Mouse (Mus musculus) kidney, postnatal 0 days (tissue): ENCODE data around the gene Myo3b. TPM values are rescaled to one million over a fixed set of nuclear protein-coding genes. Genes with fewer than 3 reads are reported as not detected.

Source experiments
- ATAC-seq: fragments of 200-750 bp; cut with Nextera tagmentation; replicated peaks from 2 replicates; pipeline ENCODE4 v1.8.0; 2017; ENCODE audit warnings: low read depth, moderate number of reproducible peaks, moderate TSS enrichment, moderate library complexity; ENCODE audit not compliant: low FRiP score
- DNase-seq: peaks from one replicate; pipeline ENCODE4 v3.0.0-alpha.2; 2016; ENCODE audit warnings: low spot score
- H3K27ac ChIP-seq: fragments of 300-500 bp; sonication (generic); 2 replicates; pipeline ENCODE4 v1.5.1; 2014; ENCODE audit warnings: mild to moderate bottlenecking
- H3K27me3 ChIP-seq: fragments of 300-500 bp; sonication (generic); 2 replicates; pipeline ENCODE4 v1.6.1; 2014; ENCODE audit warnings: low read length, mixed read lengths; ENCODE audit not compliant: insufficient read depth
- H3K36me3 ChIP-seq: fragments of 300-500 bp; sonication (generic); 2 replicates; pipeline ENCODE4 v1.6.1; 2014; ENCODE audit warnings: low read length, mixed read lengths; ENCODE audit not compliant: insufficient read depth
- H3K4me1 ChIP-seq: fragments of 300-500 bp; sonication (generic); replicated peaks from 2 replicates; pipeline ENCODE4 v1.6.1; 2014; ENCODE audit warnings: antibody characterized with exemption, low read length, mixed read lengths; ENCODE audit not compliant: insufficient read depth
- H3K4me2 ChIP-seq: fragments of 300-500 bp; sonication (generic); 2 replicates; pipeline ENCODE4 v1.6.1; 2014; ENCODE audit warnings: mild to moderate bottlenecking, low read length, moderate library complexity, mixed read lengths
- H3K4me3 ChIP-seq: fragments of 300-500 bp; sonication (generic); replicated peaks from 2 replicates; pipeline ENCODE4 v1.5.1; 2014; ENCODE audit warnings: low read depth, low read length
- H3K9ac ChIP-seq: fragments of 300-500 bp; sonication (generic); 2 replicates; pipeline ENCODE4 v1.6.1; 2014; ENCODE audit warnings: low read depth, low read length
- H3K9me3 ChIP-seq: fragments of 300-500 bp; sonication (generic); replicated peaks from 2 replicates; pipeline ENCODE4 v1.6.1; 2016; ENCODE audit warnings: low read length, inconsistent platforms, mixed read lengths
- CTCF ChIP-seq: IDR thresholded peaks from 2 replicates; pipeline ENCODE4 v1.5.1; 2016; ENCODE audit warnings: antibody characterized with exemption, low read depth, mild to moderate bottlenecking, moderate library complexity
- WGBS: fragments of 180-500 bp; shearing (Covaris S2); extraction: QIAGEN DNeasy Blood & Tissue Kit; methylation state at CpG from one replicate; pipeline ENCODE4 v1.1.7; 2014; 5-methylcytosine and 5-hydroxymethylcytosine counted together
- polyA plus RNA-seq: library from polyadenylated mRNA; unstranded; fragments of >200 nt; fragmentation: Nextera tagmentation; extraction: Ambion mirVana; gene quantifications from 2 replicates; pipeline ENCODE4 v1.2.1, GENCODE M21; 2015

Gene Myo3b
- polyA plus RNA-seq, 1 experiment from 2014 or later, result 1.3 TPM

GRCm38 (mm10) chr2:70352435-70353165 lies 313.7 kb downstream of the Myo3b start:
- DNase-seq (no peak), ATAC-seq (no peak)
- Histone ChIP-seq H3K9ac (no peak overlapping the region), H3K4me2 (no peak overlapping the region), H3K4me3 (no peak overlapping the region), H3K27ac (no peak overlapping the region), H3K4me1 (no peaks in the 10 kb centered on the region), H3K27me3 (no peaks in the 10 kb centered on the region), H3K36me3 (no peaks in the 10 kb centered on the region), H3K9me3 (no peaks in the 10 kb centered on the region)
- WGBS, result 81% methylated on average over 10 of the region's 10 CpGs
- no peak for TF ChIP-seq CTCF

DNA sequence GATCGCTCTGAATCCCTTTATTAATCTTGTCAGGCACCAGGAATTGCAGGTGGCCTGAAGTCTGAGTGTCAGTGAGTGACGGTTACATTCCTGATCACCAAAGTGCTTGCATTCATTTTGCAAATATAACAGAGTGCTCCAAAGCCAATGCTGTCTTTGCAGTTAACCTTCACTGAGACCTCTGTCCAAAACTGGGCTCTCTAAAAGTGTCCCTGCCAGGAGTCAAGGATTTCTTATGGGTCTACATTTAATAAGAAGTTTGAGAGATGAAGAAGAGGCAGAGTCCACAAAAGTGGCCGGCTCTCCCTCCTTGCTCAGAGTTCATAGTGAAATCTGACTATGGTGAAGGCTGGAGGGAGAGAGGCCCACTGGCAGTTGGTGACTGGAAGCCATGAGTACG lies 315.1 kb downstream of the Myo3b start:
- WGBS, result 87% methylated on average over 4 of the region's 4 CpGs
- H3K36me3 ChIP-seq, result no peaks in the 10 kb centered on the region
- ATAC-seq (no peak), DNase-seq (no peak)
- H3K4me2 ChIP-seq, result no peak overlapping the region
- H3K27me3 ChIP-seq, result no peaks in the 10 kb centered on the region
- no peaks in the 10 kb centered on the region for H3K9me3 ChIP-seq
- TF ChIP-seq CTCF, result no peak
- H3K27ac ChIP-seq, result no peak overlapping the region
- H3K9ac ChIP-seq, result no peak overlapping the region
- no peaks in the 10 kb centered on the region for H3K4me1 ChIP-seq
- no peak overlapping the region for H3K4me3 ChIP-seq

DNA sequence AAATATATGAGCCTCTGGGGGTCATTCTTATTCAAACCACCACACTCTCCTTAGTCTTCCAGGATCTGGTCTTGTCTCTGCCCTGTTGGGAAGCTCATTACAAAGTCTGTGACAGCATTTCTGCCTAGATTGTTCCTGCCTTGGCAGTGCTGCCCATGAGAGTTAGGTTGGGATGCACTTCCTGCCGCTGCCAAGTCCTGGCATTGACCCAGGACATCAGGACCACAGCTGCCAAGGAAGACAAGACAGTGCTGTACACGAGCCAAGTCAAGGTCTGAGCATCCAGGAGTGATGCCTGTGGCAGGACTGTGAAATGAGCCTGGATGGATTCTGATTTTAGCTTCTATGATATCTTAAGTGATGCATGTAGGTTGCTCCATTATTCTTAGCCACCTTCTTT lies 316.1 kb downstream of the Myo3b start:
- Histone ChIP-seq H3K4me1 (no peaks in the 10 kb centered on the region), H3K4me3 (no peak overlapping the region), H3K9me3 (no peaks in the 10 kb centered on the region), H3K4me2 (no peak overlapping the region), H3K9ac (no peak overlapping the region), H3K27me3 (no peaks in the 10 kb centered on the region), H3K27ac (no peak overlapping the region), H3K36me3 (no peaks in the 10 kb centered on the region)
- ATAC-seq (no peak), DNase-seq (no peak)
- TF ChIP-seq CTCF, result no peak
- WGBS, result 89% methylated on average over 2 of the region's 2 CpGs

GRCm38 (mm10) chr2:70369421-70369820 lies 330.5 kb downstream of the Myo3b start:
- ATAC-seq (no peak), DNase-seq (no peak)
- H3K9me3 ChIP-seq, result no peaks in the 10 kb centered on the region
- H3K4me1 ChIP-seq, result no peaks in the 10 kb centered on the region
- no peak overlapping the region for H3K27ac ChIP-seq
- TF ChIP-seq CTCF, result no peak
- no peaks in the 10 kb centered on the region for H3K36me3 ChIP-seq
- no peak overlapping the region for H3K4me2 ChIP-seq
- no peak overlapping the region for H3K9ac ChIP-seq
- no peaks in the 10 kb centered on the region for H3K27me3 ChIP-seq
- 89% methylated on average over 6 of the region's 6 CpGs for whole genome bisulfite sequencing
- no peak overlapping the region for H3K4me3 ChIP-seq

DNA sequence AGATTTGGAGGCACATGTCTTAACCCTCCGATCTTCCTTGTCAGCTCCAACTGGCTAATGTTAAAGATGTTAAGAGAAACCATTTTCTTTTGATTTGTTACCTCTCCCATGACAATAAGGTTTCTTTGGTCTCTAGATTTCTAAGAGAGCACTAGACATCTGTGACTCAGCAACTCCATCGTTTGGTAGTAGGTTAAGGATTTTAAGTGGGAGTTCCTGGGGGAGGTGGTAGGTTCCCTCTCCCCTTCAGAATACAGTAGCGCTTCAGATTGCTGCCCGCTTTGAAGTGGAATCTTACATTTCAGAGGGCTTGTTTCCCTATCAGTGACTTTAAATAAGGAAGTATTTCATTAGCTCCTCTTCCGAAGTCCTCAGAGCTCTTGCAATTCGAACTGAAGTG lies 340.4 kb downstream of the Myo3b start:
- DNase-seq (no peak), ATAC-seq (no peak)
- Histone ChIP-seq H3K36me3 (no peaks in the 10 kb centered on the region), H3K4me3 (no peak overlapping the region), H3K4me2 (no peak overlapping the region), H3K9me3 (no peaks in the 10 kb centered on the region), H3K27me3 (no peaks in the 10 kb centered on the region), H3K9ac (no peak overlapping the region), H3K4me1 (no peaks in the 10 kb centered on the region), H3K27ac (no peak overlapping the region)
- 23% methylated on average over 6 of the region's 6 CpGs for WGBS
- no peak for TF ChIP-seq CTCF

DNA sequence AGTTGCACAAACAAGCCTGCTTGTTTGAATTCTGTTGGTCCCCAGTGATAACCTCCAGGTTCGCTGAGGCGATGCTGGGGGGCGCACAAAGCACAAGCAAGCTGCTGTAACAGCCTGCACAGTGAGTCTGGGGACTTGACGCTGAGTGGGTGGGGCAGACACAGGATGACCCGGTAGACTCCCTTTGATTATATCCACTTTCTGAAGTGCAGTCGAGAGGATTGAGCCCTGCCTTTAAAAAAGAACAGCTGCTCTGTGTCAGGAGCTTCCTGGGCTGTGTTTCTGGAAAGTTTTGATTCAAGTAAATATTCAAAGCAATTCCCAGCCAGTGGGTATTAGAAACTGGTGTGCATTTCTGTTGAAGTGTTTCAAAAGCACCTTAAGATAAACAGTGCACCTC lies 341.0 kb downstream of the Myo3b start:
- Histone ChIP-seq H3K36me3 (no peaks in the 10 kb centered on the region), H3K4me2 (no peak overlapping the region), H3K27ac (no peak overlapping the region), H3K9ac (no peak overlapping the region), H3K9me3 (no peaks in the 10 kb centered on the region), H3K27me3 (no peaks in the 10 kb centered on the region), H3K4me1 (no peaks in the 10 kb centered on the region), H3K4me3 (no peak overlapping the region)
- WGBS, result 6% methylated on average over 6 of the region's 6 CpGs
- TF ChIP-seq CTCF, result no peak
- ATAC-seq (no peak), DNase-seq (peak; percentile 47)

DNA sequence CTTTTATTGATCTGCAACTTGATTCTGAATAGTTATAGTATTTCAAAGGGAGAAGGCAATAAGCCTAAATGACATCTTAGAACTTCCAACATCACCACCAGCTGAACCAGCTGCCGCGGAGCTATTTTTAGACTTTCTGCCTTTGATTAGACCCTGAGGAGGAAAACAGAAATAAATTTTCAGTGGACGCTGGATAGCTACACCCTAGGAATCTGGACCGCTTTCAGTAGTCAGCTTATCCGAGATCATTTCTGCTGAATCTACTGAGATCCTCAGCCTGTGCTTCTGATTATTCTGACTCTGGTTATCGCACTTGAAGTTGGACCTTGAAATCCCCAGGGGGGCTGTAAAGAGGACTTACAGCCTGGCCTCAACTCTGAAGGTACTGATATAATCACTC lies 349.7 kb downstream of the Myo3b start:
- Histone ChIP-seq H3K4me3 (no peak overlapping the region), H3K4me1 (no peaks in the 10 kb centered on the region), H3K4me2 (0 out of 2 replicates have a peak overlapping the region, but pooled peaks have one; percentile 1), H3K27ac (no peak overlapping the region), H3K27me3 (no peaks in the 10 kb centered on the region), H3K36me3 (no peaks in the 10 kb centered on the region), H3K9me3 (no peaks in the 10 kb centered on the region), H3K9ac (no peak overlapping the region)
- WGBS, result 23% methylated on average over 6 of the region's 6 CpGs
- no peak for TF ChIP-seq CTCF
- ATAC-seq (no peak), DNase-seq (peak; percentile 85)
